Mouse (Mus musculus) testis, adult 2 months (tissue): ENCODE measurements at regions not wholly inside any gene's neighbourhood (a gene's known extent, or its start where the extent isn't known, plus 50 kb on each side); places are given as distances from the start of the nearest gene placed in this dataset.

ENCODE experiments used
- CTCF ChIP-seq: fragments of 200-500 bp; IDR thresholded peaks from 2 replicates; pipeline ENCODE4 v1.5.1; 2012; ENCODE audit warnings: low read depth, mild to moderate bottlenecking, inconsistent platforms, low read length, moderate library complexity; ENCODE audit not compliant: control insufficient read depth, insufficient read depth, insufficient replicate concordance
- POLR2A ChIP-seq: fragments of 200-500 bp; IDR thresholded peaks from 2 replicates; pipeline ENCODE4 v1.6.1; 2012; ENCODE audit warnings: low read depth, mild to moderate bottlenecking, inconsistent platforms, low read length, moderate library complexity; ENCODE audit not compliant: control insufficient read depth

DNA sequence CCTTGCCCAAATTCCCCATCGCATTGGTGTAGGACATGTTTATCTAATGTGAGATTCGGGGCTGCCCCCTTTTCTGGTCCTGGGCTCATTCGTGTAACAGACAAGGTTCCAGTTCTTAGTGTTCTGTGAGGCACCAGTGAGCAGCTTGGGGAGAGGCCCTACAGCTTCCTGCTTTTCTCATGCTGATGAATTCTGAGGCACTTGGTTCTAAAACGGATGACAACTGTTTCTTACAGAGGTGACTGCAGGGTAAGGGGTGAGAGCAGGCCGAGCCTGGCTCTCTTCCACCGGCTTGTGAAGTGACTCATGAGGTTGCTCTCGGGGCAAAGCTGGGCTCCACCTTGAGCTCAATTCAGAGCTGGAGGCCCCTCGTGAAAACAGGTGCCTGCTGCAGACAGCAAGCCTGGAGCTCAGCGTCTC, 109.4 kb upstream of the Pmepa1 start:
- TF ChIP-seq CTCF (no peak), POLR2A (no peak)
